Mouse (Mus musculus) CH12.LX (cell line): ENCODE results near the gene C1qtnf9. TPM values are rescaled to one million over a fixed set of nuclear protein-coding genes. Genes with fewer than 3 reads are reported as not detected.

Experiments
- DNase-seq: peaks from one replicate; pipeline ENCODE4 v3.0.0-alpha.2; 2013; ENCODE audit errors: extremely low read depth
- H3K27ac ChIP-seq: 2 replicates; pipeline ENCODE4 v1.5.1; 2012; ENCODE audit warnings: low read depth, mild to moderate bottlenecking, control low read depth, moderate library complexity; ENCODE audit not compliant: insufficient read depth
- H3K27me3 ChIP-seq: replicated peaks from 2 replicates; pipeline ENCODE3; 2012; ENCODE audit warnings: inconsistent platforms
- H3K36me3 ChIP-seq, 2 experiments: replicated peaks in 1 of 2; 2 replicates each; pipeline versions ENCODE3 to v1.6.1; 2012; ENCODE audit warnings: inconsistent platforms in 1 of 2, low read length in 1 of 2, mild to moderate bottlenecking in 1 of 2, mixed read lengths in 1 of 2, moderate library complexity in 1 of 2; ENCODE audit not compliant: control insufficient read depth in 1 of 2, insufficient read depth in 1 of 2
- H3K4me1 ChIP-seq, 2 experiments: 2 replicates each; pipeline ENCODE4 v1.6.1; 2012; ENCODE audit warnings: inconsistent platforms in 1 of 2, moderate library complexity in 1 of 2; ENCODE audit not compliant: insufficient read depth in 2 of 2, control insufficient read depth in 1 of 2
- H3K4me2 ChIP-seq: 2 replicates; pipeline ENCODE4 v1.6.1; 2012; ENCODE audit warnings: low read depth, mild to moderate bottlenecking, control low read depth; ENCODE audit not compliant: poor library complexity, insufficient read depth, severe bottlenecking
- H3K4me3 ChIP-seq, 3 experiments: fragments of 150-350 bp in 1 of 3; sonication (generic) in 1 of 3; replicated peaks in 1 of 3; 2 replicates each; pipeline versions ENCODE3 to v1.5.1; 2011 to 2012; ENCODE audit warnings: low read depth in 2 of 3, low read length in 2 of 3, mild to moderate bottlenecking in 2 of 3, moderate library complexity in 2 of 3, control low read depth in 1 of 3, improper control_type of control experiment in 1 of 3, inconsistent platforms in 1 of 3, mixed read lengths in 1 of 3; ENCODE audit not compliant: poor library complexity in 1 of 3
- H3K79me2 ChIP-seq: replicated peaks from 2 replicates; pipeline ENCODE4 v1.6.1; 2012; ENCODE audit warnings: mild to moderate bottlenecking, moderate library complexity; ENCODE audit not compliant: control insufficient read depth, poor library complexity, insufficient read depth, severe bottlenecking; ENCODE audit errors: extremely low read depth
- H3K9ac ChIP-seq: 2 replicates; pipeline ENCODE4 v1.6.1; 2012; ENCODE audit warnings: low read depth, mild to moderate bottlenecking, control low read depth, moderate library complexity; ENCODE audit not compliant: insufficient read depth
- H3K9me3 ChIP-seq: replicated peaks from 2 replicates; pipeline ENCODE3; 2012; ENCODE audit warnings: low read length, inconsistent platforms, mixed read lengths
- BHLHE40 ChIP-seq: IDR thresholded peaks from 2 replicates; pipeline ENCODE4 v1.6.1; 2011; ENCODE audit warnings: mild to moderate bottlenecking, low read depth, low read length, improper control_type of control experiment
- JUN ChIP-seq: IDR thresholded peaks from 2 replicates; pipeline ENCODE4 v1.6.1; 2011; ENCODE audit warnings: low read depth, mild to moderate bottlenecking, low read length, improper control_type of control experiment, moderate library complexity; ENCODE audit not compliant: insufficient read depth
- MAFK ChIP-seq: IDR thresholded peaks from 2 replicates; pipeline ENCODE4 v1.6.1; 2011; ENCODE audit warnings: low read length, improper control_type of control experiment; ENCODE audit not compliant: insufficient replicate concordance
- MAX ChIP-seq: IDR thresholded peaks from 2 replicates; pipeline ENCODE4 v1.6.1; 2011; ENCODE audit warnings: low read length, improper control_type of control experiment
- MAZ ChIP-seq: IDR thresholded peaks from 2 replicates; pipeline ENCODE4 v1.6.1; 2012; ENCODE audit warnings: low read depth, mild to moderate bottlenecking, inconsistent platforms, low read length, improper control_type of control experiment, moderate library complexity
- MYC ChIP-seq: IDR thresholded peaks from 2 replicates; pipeline ENCODE4 v1.6.1; 2011; ENCODE audit warnings: low read depth, mild to moderate bottlenecking, improper control_type of control experiment, low read length
- SIN3A ChIP-seq: IDR thresholded peaks from 2 replicates; pipeline ENCODE4 v1.6.1; 2012; ENCODE audit warnings: low read length, improper control_type of control experiment, inconsistent platforms
- SMC3 ChIP-seq: IDR thresholded peaks from 2 replicates; pipeline ENCODE4 v1.6.1; 2011; ENCODE audit warnings: low read depth, low read length, improper control_type of control experiment
- TBP ChIP-seq: conservative IDR thresholded peaks from 2 replicates; pipeline ENCODE4 v1.6.1; 2011; ENCODE audit warnings: low read depth, low read length, improper control_type of control experiment
- ZC3H11A ChIP-seq: IDR thresholded peaks from 2 replicates; pipeline ENCODE4 v1.6.1; 2012; ENCODE audit warnings: low read depth, mild to moderate bottlenecking, inconsistent platforms, low read length, improper control_type of control experiment
- dilution Hi-C: fragments of 300-500 bp; cut with MboI; formaldehyde crosslinking; loops from 2 replicates; pipeline ENCODE4 v1.14.3; 2020; ENCODE audit warnings: low sequenced_read_pairs; ENCODE audit not compliant: extremely low pct_unique_long_range_greater_than_20kb, extremely low pct_ligation_motif_present
- in situ Hi-C: fragments of 300-500 bp; cut with MboI; formaldehyde crosslinking; loops from 3 replicates; pipeline ENCODE4 v1.14.3; 2019; ENCODE audit warnings: low sequenced_read_pairs, low pct_ligation_motif_present, low pct_unique_long_range_greater_than_20kb, mixed read lengths
- polyA plus RNA-seq: library from polyadenylated mRNA; unstranded; fragments of >175 nt; gene quantifications from 2 replicates; pipeline ENCODE4 v1.2.1, GENCODE M21; 2012; ENCODE audit warnings: low read depth; ENCODE audit not compliant: insufficient read length
- total RNA-seq, 2 experiments: library from RNA; depleted of rRNA; stranded (reverse); fragments of 300-350 nt in 1 of 2; fragments of >200 nt in 1 of 2; gene quantifications; 2 replicates each; pipeline ENCODE4 v1.2.3; 2012 to 2014

C1qtnf9 gene
- total and polyA plus RNA-seq, 3 experiments, result 0.20 TPM; not detected in 2

GRCm38 (mm10) chr14:60733706-60734105 is 34.2 kb upstream of the C1qtnf9 start:
- TF ChIP-seq MAZ, result no peak
- 0 out of 2 replicates have a peak, but pooled peaks have one; percentile 30 for TF ChIP-seq SIN3A
- no peak for TF ChIP-seq JUN
- TF ChIP-seq, all 38 proteins: peak for 1
- dilution Hi-C loops (no loop called here), in situ Hi-C loops (loop anchor here (25.0 kb wide), 1 partner anchor 471 kb away; the partner anchor contains the start of genes Gm49336, Mtmr6 and Nupl1)
- peak overlapping the region; percentile 89 for H3K4me2 ChIP-seq
- H3K36me3 ChIP-seq, result no peaks in the 10 kb centered on the region
- no peaks in the 10 kb centered on the region for H3K27me3 ChIP-seq
- H3K9ac ChIP-seq, result peak overlapping the region; percentile 93
- H3K9me3 ChIP-seq, result peaks cover 6% of the 10 kb centered on the region
- no peak for DNase-seq
- H3K27ac ChIP-seq, result peak overlapping the region; percentile 22
- peak overlapping the region; percentile 47 to 76 (median 62) for H3K4me3 ChIP-seq
- peaks cover 24% of the 10 kb centered on the region for H3K79me2 ChIP-seq
- H3K4me1 ChIP-seq, result peaks cover 19 to 74% of the 10 kb centered on the region in 2 experiments

GRCm38 (mm10) chr14:60735206-60735605 is 32.7 kb upstream of the C1qtnf9 start:
- no peaks in the 10 kb centered on the region for H3K9me3 ChIP-seq
- H3K4me1 ChIP-seq, result peaks cover 24 to 79% of the 10 kb centered on the region in 2 experiments
- TF ChIP-seq MAFK (no peak), SMC3 (no peak), MAX (no peak), ZC3H11A (no peak)
- peak overlapping the region; percentile 1 to 35 (median 10) for H3K4me3 ChIP-seq
- H3K27ac ChIP-seq, result peak overlapping the region; percentile 99
- DNase-seq, result no peak
- H3K36me3 ChIP-seq, result no peaks in the 10 kb centered on the region
- dilution Hi-C loops, result no loop called here
- peak overlapping the region; percentile 17 for H3K9ac ChIP-seq
- no peaks in the 10 kb centered on the region for H3K27me3 ChIP-seq
- H3K79me2 ChIP-seq, result peaks cover 24% of the 10 kb centered on the region
- in situ Hi-C loops, result loop anchor here (25.0 kb wide), 1 partner anchor 473 kb away; the partner anchor contains the start of genes Gm49336, Mtmr6 and Nupl1
- peak overlapping the region; percentile 48 for H3K4me2 ChIP-seq

GRCm38 (mm10) chr14:60735848-60736547 is 31.9 kb upstream of the C1qtnf9 start:
- peaks cover 0 to 3% of the 10 kb centered on the region in 2 experiments for H3K36me3 ChIP-seq
- no peaks in the 10 kb centered on the region for H3K9me3 ChIP-seq
- H3K27ac ChIP-seq, result peak overlapping the region; percentile 99
- peaks cover 30 to 81% of the 10 kb centered on the region in 2 experiments for H3K4me1 ChIP-seq
- peak overlapping the region; percentile 12 to 26 (median 12) for H3K4me3 ChIP-seq
- H3K4me2 ChIP-seq, result peak overlapping the region; percentile 48
- peaks cover 24% of the 10 kb centered on the region for H3K79me2 ChIP-seq
- in situ Hi-C loops, result loop anchor here (25.0 kb wide), 1 partner anchor 474 kb away; the partner anchor contains the start of genes Gm49336, Mtmr6 and Nupl1
- TF ChIP-seq JUN, result no peak
- 0 out of 2 replicates have a peak, but pooled peaks have one; percentile 15 for TF ChIP-seq MAZ
- TF ChIP-seq MAX, result peak; percentile 91
- peak; percentile 89 for TF ChIP-seq MYC
- TF ChIP-seq SIN3A, result peak; percentile 28; the same call in 1 of the 2 replicates
- TF ChIP-seq BHLHE40, result peak; percentile 25; the same call in 1 of the 2 replicates
- no peak for TF ChIP-seq TBP
- peak overlapping the region; percentile 17 for H3K9ac ChIP-seq
- dilution Hi-C loops, result no loop called here
- peak; percentile 38 for DNase-seq
- H3K27me3 ChIP-seq, result no peaks in the 10 kb centered on the region
